Mouse (Mus musculus) ES-E14 (cell line): ENCODE data around the gene Gsdmc4. TPM values are rescaled to one million over a fixed set of nuclear protein-coding genes. Genes with fewer than 3 reads are reported as not detected.
"Not testable (repeated sequence)": the region's sequence is repeated elsewhere in the genome, so short reads cannot be mapped to it uniquely, and the experiment has no call there.

Experiments used
- DNase-seq: peaks from one replicate; pipeline ENCODE4 v3.0.0-alpha.2; 2013; ENCODE audit warnings: low read depth, low spot score
- H3K27ac ChIP-seq: 2 replicates; pipeline ENCODE4 v1.5.1; 2012; ENCODE audit warnings: low read depth, mild to moderate bottlenecking, low read length, moderate library complexity, mixed read lengths; ENCODE audit not compliant: poor library complexity, insufficient read depth, severe bottlenecking
- H3K36me3 ChIP-seq: 2 replicates; pipeline ENCODE4 v1.6.1; 2012; ENCODE audit warnings: mild to moderate bottlenecking, low read length, moderate library complexity, mixed read lengths; ENCODE audit not compliant: control insufficient read depth, poor library complexity, insufficient read depth, severe bottlenecking
- H3K4me1 ChIP-seq, 2 experiments: fragments of 150-350 bp in 1 of 2; sonication (generic) in 1 of 2; 2 replicates each; pipeline ENCODE4 v1.6.1; 2012; ENCODE audit warnings: low read length in 2 of 2, mild to moderate bottlenecking in 1 of 2, mixed read lengths in 1 of 2; ENCODE audit not compliant: control insufficient read depth in 2 of 2, insufficient read depth in 2 of 2, poor library complexity in 1 of 2
- H3K4me3 ChIP-seq, 2 experiments: fragments of 150-350 bp in 1 of 2; sonication (generic) in 1 of 2; 2 replicates each; pipeline ENCODE4 v1.5.1; 2012; ENCODE audit warnings: low read length in 2 of 2, low read depth in 1 of 2, mild to moderate bottlenecking in 1 of 2, mixed read lengths in 1 of 2; ENCODE audit not compliant: insufficient read depth in 1 of 2, poor library complexity in 1 of 2, severe bottlenecking in 1 of 2
- H3K9ac ChIP-seq: 2 replicates; pipeline ENCODE4 v1.6.1; 2012; ENCODE audit warnings: low read depth, mild to moderate bottlenecking, low read length, mixed read lengths; ENCODE audit not compliant: poor library complexity, insufficient read depth, severe bottlenecking
- H3K9me3 ChIP-seq: fragments of 150-350 bp; sonication (generic); 2 replicates; pipeline ENCODE4 v1.6.1; 2012; ENCODE audit warnings: low read depth, mild to moderate bottlenecking, low read length; ENCODE audit not compliant: control insufficient read depth, insufficient read depth
- CHD2 ChIP-seq: IDR thresholded peaks from 2 replicates; pipeline ENCODE4 v1.6.1; 2014; ENCODE audit warnings: mild to moderate bottlenecking, low read depth, low read length, inconsistent platforms
- HCFC1 ChIP-seq: IDR thresholded peaks from 2 replicates; pipeline ENCODE4 v1.6.1; 2012; ENCODE audit warnings: low read length, inconsistent platforms, borderline replicate concordance; ENCODE audit not compliant: insufficient read depth
- MAFK ChIP-seq: IDR thresholded peaks from 2 replicates; pipeline ENCODE4 v1.6.1; 2014; ENCODE audit warnings: mild to moderate bottlenecking, low read depth, low read length, inconsistent platforms; ENCODE audit not compliant: insufficient read depth
- ZC3H11A ChIP-seq: IDR thresholded peaks from 2 replicates; pipeline ENCODE4 v1.6.1; 2012; ENCODE audit warnings: low read depth, mild to moderate bottlenecking, inconsistent platforms, low read length, borderline replicate concordance
- ZNF384 ChIP-seq: IDR thresholded peaks from 2 replicates; pipeline ENCODE4 v1.6.1; 2012; ENCODE audit warnings: low read depth, low read length, inconsistent platforms
- in situ Hi-C, 2 experiments: fragments of 600-800 bp; cut with MboI; formaldehyde crosslinking; loops; one replicate each; pipeline ENCODE4 v1.15.1; 2025; ENCODE audit warnings: low sequenced_read_pairs in 2 of 2, inconsistent platforms in 1 of 2; ENCODE audit not compliant: unreplicated experiment in 2 of 2
- total RNA-seq: library from RNA; depleted of rRNA; stranded (reverse); fragments of 300-350 nt; gene quantifications from 2 replicates; pipeline ENCODE4 v1.2.3, GENCODE M21; 2012

The Gsdmc4 gene
- total RNA-seq, 1 experiment: not detected

- TF ChIP-seq HCFC1 (no peak), MAFK (no peak), CHD2 (no peak), ZC3H11A (no peak), ZNF384 (no peak)
- H3K9me3 ChIP-seq: no peaks in the 10 kb centered on the region
- DNase-seq: no peak
- H3K27ac ChIP-seq: no peak overlapping the region
- peaks cover 8% of the 10 kb centered on the region for H3K36me3 ChIP-seq
- H3K4me3 ChIP-seq: no peak overlapping the region
- H3K9ac ChIP-seq: no peak overlapping the region
- in situ Hi-C loops: no loop called here
- H3K4me1 ChIP-seq: no peaks in the 10 kb centered on the region
These were observed 20.6 kb upstream of the Gsdmc4 start for GRCm38 (mm10) chr15:63932656-63933055.

GRCm38 (mm10) chr15:63931404-63931803, 19.3 kb upstream of the Gsdmc4 start:
- Histone ChIP-seq H3K9me3 (no peaks in the 10 kb centered on the region), H3K4me1 (no peaks in the 10 kb centered on the region), H3K9ac (no peak overlapping the region), H3K36me3 (peaks cover 8% of the 10 kb centered on the region), H3K27ac (no peak overlapping the region), H3K4me3 (no peak overlapping the region)
- TF ChIP-seq CHD2 (no peak), ZNF384 (no peak), HCFC1 (no peak), MAFK (no peak), ZC3H11A (no peak)
- no peak for DNase-seq
- in situ Hi-C loops: no loop called here

GRCm38 (mm10) chr15:63930107-63931041, 18.3 kb upstream of the Gsdmc4 start:
- in situ Hi-C loops: no loop called here
- H3K27ac ChIP-seq: no peak overlapping the region
- no peak overlapping the region for H3K9ac ChIP-seq
- H3K9me3 ChIP-seq: no peaks in the 10 kb centered on the region
- peaks cover 8% of the 10 kb centered on the region for H3K36me3 ChIP-seq
- TF ChIP-seq HCFC1: no peak
- TF ChIP-seq ZC3H11A: no peak
- TF ChIP-seq ZNF384: no peak
- no peak for TF ChIP-seq MAFK
- no peak overlapping the region for H3K4me3 ChIP-seq
- H3K4me1 ChIP-seq: no peaks in the 10 kb centered on the region
- no peak for DNase-seq

DNA sequence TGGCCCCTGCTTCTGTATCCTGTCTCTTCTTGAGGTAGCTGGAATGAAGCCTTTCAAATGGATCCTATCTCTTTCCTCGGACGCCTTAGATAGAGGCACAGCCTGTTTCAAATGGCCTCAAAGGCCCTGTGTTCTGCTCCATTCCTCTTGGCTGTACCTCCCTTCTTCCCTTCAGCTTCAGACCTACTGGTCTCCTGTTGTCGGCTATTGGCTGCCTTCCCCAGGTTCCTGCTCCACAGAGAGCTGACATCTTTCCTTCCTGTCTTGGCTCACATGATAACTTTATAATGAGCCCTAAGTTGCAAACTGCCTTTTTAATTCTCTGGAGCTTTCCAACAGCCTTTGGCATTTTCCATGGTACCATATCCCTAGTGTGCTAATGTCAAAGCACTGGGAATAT, 14.1 kb upstream of the Gsdmc4 start:
- H3K36me3 ChIP-seq: peaks cover 4% of the 10 kb centered on the region; the same call in 1 of the 2 replicates
- no peak for DNase-seq
- H3K27ac ChIP-seq: no peak overlapping the region
- H3K9ac ChIP-seq: no peak overlapping the region
- TF ChIP-seq ZNF384 (no peak), HCFC1 (no peak), MAFK (no peak), CHD2 (no peak), ZC3H11A (no peak)
- in situ Hi-C loops: no loop called here
- no peak overlapping the region for H3K4me3 ChIP-seq
- no peaks in the 10 kb centered on the region for H3K4me1 ChIP-seq
- no peaks in the 10 kb centered on the region for H3K9me3 ChIP-seq

- no peaks in the 10 kb centered on the region for H3K4me1 ChIP-seq
- DNase-seq: no peak
- no peak overlapping the region for H3K9ac ChIP-seq
- no peaks in the 10 kb centered on the region for H3K36me3 ChIP-seq
- TF ChIP-seq ZNF384 (no peak), CHD2 (no peak), ZC3H11A (no peak), MAFK (no peak), HCFC1 (no peak)
- no peak overlapping the region for H3K4me3 ChIP-seq
- H3K9me3 ChIP-seq: no peaks in the 10 kb centered on the region
- H3K27ac ChIP-seq: no peak overlapping the region
- in situ Hi-C loops: no loop called here
These were observed 12.4 kb upstream of the Gsdmc4 start for GRCm38 (mm10) chr15:63924484-63924883.

DNA sequence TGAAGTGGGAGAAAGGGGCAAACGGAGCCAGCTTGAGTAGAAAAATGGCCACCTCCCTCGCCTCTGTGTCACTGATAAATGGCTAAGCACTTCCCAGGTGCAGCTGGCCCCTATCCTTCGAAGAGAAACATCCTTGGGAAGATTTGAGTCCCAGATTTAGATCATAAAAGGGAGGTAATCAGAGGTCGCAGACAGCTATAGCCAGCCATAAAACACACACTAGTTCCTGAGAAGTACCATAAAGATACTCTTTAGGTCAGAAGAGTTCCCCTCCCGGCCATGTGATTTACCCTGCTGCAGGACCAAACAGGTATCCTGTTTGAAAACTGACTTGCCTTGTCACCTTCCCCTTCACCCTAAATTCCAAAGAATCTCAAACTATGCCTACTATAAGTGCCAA, 9.5 kb upstream of the Gsdmc4 start:
- H3K9me3 ChIP-seq, H3K4me3 ChIP-seq, H3K36me3 ChIP-seq, DNase-seq, in situ Hi-C loops, H3K9ac ChIP-seq, H3K4me1 ChIP-seq, H3K27ac ChIP-seq: not testable (repeated sequence)

- H3K9ac ChIP-seq, H3K9me3 ChIP-seq, H3K27ac ChIP-seq, H3K4me3 ChIP-seq, H3K36me3 ChIP-seq, in situ Hi-C loops, H3K4me1 ChIP-seq, DNase-seq: not testable (repeated sequence)
These were observed 7.6 kb upstream of the Gsdmc4 start for GRCm38 (mm10) chr15:63919728-63920127.
